Mouse (Mus musculus): ENCODE results near the gene Fxyd3.
A peak's percentile ranks its signal among the peaks of the same experiment; 100 is the strongest.

Gene Fxyd3

DNA sequence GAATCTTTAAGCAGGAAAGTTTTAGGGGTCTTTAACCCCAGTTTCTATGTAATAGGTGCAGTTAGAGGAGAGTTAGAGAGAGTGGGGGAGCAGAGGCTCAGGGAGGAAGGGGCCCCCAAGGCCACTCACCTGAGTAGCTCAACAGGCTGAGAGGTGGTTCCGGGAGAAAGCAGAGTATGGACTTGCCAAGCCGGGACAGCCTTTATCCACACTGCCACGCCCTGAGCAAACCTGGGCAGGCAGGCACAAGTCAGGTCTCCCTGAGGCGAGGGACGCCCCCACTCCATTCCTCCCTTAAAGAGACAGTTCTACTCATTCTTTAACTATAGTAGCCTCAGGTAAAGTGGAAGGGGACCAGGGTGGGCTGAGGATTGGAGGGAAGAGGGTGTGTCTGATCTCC is at the start of gene Fxyd3:
Gene Fxyd3 (minus strand): TSS at position 213 of the 400 bp plus-strand sequence.
- DNase-seq (ENCODE audit: low spot score in 2 of 2) = no peak

DNA sequence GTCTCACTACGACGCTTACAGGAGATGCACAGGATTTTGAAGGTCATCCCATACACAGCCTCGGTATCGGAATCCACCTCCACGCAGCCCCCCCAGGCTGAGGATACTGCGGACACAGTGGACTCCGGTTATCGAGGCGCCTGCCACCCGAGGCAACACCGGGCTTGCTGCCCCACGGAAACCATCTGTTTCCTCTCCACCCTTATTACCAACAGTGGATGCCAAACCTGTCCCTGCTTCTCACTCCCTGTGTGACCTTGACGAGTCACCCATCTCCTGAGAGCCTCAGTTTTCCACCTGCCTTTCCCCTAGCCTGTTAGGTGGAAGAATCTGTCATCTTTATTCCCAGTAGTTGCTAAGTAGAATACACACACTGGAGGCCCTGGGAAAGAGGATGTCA is 48.6 kb upstream of the Fxyd3 start:
- no peak for DNase-seq (ENCODE audit: low spot score in 2 of 2)

DNA sequence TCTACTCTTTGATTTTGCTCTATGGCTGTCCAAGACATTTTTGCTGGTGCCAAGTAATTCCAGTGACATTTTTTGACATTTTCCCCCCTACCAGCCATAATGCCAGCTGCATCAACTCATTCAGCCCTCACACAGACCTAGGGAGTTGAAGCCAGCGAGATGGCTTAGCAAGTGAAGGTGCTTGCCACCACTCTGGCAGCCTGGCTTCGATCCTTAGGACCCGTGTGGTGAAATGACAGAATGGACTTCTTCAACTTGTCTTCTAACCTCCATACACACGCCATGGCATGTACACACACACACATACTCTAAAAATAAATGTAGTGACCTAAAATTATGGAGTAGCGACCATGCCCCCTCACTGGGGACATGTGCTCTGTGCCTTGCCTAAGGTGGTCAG is 47.9 kb upstream of the Fxyd3 start:
- DNase-seq (ENCODE audit: low spot score in 2 of 2) = no peak

DNA sequence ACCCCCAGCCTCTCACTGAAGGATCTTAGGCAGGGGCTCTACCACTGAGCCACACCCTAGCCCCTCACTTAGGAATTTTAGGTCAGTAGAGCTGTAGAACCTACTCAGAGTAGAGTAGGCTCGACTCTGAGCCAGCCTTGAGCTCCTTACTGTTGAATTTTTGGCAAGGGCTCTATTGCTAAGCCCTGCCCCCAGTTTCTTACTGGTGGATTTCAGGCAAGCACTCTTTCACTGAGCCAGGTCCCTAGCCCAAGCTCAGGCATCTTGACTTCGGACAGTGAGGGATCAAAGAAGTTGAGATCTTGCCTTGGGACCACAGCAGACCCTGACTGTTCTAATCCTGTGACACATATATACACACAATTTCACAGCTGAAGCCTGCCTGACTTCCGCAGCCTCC is 47.2 kb upstream of the Fxyd3 start:
- DNase-seq (ENCODE audit: low spot score in 2 of 2) = no peak

DNA sequence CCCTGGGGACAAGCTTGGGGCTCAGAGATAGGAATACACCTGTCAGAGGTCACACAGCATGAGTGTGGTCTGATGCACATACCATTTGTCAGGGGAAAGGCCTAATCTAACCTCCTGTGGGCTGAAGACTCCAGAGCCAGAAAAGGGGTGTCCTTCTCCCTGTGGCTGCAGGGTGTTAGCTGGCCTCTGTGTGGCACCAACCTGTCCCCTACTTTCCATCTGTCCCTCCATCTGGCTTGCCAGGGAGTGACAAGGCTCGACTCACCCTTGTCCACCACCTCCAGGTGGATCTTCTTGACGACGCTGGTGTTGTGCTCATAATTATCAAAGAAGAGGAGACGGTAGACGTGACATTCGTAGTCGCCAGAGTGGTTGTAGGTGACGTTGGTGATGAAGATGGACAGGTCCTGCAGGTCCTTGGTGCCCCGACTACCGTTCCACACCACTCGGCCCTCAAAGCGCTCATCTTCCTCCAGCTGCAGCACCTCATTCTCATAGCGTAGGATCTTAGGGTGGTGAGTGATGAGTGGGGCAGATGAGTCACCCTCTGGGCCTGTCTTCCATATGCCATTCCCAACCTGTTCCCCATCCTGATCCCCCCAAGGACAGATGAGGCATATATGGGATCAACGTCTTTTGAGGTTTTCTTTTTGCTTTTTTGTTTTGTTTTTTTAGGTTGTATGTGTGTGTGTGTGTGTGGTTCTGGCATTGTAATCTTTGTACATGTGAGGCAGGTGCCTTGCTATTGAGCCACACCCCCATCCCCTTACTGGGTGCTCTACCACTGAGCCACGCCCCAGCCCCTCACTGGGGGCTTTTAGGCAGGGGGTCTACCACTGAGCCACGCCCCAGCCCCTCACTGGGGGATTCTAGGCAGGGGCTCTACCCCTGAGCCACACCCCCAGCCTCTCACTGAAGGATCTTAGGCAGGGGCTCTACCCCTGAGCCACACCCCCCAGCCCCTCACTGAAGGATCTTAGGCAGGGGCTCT is 46.4 kb upstream of the Fxyd3 start:
- DNase-seq (ENCODE audit: low spot score in 2 of 2) = no peak

DNA sequence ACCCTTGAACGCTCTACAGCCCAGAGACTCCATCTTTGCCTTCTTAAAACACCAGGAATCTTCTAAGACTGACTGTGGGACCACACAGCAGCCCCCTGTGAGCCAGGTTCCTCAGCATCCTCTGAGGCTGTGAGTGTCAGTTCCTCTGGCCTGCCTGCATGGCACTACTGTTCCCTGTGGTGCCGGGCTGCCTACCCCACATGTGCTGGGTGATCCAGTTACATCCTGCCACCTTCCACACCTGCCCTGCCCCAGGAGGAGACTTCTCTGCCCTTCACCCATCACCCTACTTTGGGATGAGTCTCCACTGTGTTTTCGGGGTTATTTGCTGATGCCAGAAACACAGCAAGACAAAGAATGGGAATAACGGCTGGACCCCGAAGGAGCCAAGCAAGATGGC is 43.1 kb upstream of the Fxyd3 start:
- DNase-seq (ENCODE audit: low spot score in 2 of 2) = no peak

DNA sequence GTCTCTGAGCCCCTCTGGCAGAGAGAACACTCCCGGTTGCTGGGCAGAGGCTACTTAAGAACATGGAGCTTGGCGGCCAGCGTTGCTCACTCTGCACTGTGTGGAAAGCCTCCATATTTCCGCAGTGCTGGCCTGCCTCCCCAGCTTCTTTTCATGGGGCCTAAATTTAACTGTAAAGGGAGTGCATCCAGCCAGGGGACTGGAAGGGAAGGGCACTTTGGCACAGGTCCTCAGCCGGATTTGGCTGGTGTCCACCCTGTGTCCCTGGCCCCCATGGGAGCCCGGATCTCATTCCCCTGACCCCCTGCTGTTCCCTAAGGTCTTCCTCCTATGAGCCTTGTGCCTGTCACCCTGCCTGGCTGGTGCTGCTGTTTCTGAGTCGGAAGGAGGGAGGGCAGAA is 42.0 kb upstream of the Fxyd3 start:
- DNase-seq (ENCODE audit: low spot score in 2 of 2) = peak in 1 of 2 experiments; percentile 59

DNA sequence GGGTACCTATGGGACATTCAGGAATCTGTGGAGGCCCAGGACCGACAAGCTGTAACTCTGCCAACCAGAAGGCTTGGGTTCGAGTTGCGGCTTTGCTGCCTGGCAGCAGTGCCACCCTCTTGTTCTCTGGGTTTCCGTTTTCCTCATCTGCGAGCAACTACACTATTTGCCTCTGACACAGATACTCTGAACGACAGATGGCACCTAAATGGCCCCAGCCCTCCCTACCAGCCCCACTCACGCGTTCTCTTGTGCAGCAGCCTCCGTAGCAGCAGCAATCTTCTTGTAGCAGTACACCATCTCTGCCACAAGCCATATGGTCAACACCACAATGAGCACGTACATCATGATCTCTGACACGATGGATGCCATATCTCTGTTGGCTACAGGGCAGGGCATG is 41.0 kb upstream of the Fxyd3 start:
- no peak for DNase-seq (ENCODE audit: low spot score in 2 of 2)

DNA sequence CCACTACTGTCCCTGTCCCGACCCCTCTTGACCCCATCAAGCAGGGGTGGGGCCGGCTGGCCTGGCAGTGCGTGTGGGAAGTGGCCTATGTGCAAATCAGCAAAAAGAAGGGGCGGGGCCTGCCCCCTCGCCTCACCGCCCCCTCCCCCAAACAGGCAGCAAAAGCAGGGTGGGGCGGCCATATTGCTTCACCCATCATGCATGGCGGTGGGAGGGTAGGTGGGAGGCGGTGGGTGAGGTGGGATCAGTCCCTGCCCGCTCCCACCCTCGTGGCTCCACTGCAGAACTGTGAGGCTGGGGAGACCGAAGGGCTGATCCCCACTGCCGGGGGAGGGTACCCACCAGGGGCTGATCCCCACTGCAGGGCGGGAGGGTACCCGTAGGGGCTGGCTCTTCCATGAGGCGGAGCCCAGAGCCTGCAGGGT is 40.2 kb upstream of the Fxyd3 start:
- no peak for DNase-seq (ENCODE audit: low spot score in 2 of 2)

DNA sequence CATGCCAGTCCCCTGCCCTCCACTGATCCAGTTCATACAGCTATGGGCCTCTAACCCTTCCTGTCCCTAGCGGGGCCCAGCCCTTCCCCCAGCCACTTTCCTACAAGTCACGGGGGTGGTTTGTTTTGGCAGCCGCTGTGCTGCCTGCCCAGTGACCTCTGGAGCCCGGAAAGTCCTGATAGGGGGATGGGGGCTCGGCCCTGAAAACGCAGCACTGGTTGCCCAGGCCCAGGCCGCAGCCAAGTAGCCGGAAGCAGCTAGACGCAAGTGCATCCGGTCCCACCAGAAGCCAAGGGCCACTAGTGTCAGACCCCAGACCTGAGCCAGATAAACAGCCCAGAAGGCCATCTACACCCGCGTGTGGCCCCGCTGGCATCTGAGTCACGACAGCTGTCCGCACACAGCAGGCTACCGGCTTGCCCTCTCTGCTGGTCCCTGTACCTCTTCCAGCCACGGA is 39.1 kb upstream of the Fxyd3 start:
- peak; percentile 57 to 72 for DNase-seq (ENCODE audit: low spot score in 2 of 2)

DNA sequence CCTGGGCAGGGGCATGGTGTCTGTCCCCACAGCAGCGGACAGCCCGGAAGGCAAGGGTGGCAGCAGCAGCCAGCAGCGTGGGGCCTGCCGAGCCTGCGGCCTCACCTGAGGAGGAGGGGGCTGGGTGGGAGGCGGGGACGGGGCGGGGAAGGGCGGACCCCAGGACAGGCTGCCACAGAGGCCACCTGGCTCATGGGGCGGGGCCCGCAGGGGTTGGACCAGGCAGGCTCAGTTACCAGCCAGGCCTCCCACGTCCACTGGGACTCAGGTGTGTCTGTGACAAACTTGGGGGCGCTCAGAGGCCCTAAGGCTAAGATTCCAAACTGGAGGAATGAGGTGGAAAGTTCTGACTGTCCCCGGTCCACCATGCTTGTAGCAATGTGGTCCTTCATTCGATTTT is 38.7 kb upstream of the Fxyd3 start, which contains the start of gene Hpn:
Gene Hpn (minus strand): TSS at position 109 of the 400 bp plus-strand sequence.
- no peak for DNase-seq (ENCODE audit: low spot score in 2 of 2)

DNA sequence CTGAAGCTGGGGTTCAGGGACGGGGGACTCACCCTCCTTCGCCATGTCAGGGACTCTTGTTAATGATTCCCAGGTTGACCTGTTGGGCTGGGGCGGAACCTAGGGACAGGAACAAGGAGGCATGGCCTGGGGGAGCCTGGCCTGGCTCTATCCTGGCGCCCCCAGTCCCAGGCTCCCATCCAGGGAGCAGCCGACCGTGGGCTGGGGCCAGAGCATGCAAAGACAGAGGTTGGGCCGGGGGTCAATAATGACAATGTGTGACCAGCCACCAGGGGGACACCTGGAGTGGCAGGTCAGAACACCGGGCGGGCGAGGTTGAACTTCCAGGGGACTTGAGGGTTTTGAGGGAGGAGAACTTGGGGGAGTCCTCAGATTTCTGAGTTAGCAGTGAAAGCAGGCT is 38.1 kb upstream of the Fxyd3 start:
- DNase-seq (ENCODE audit: low spot score in 2 of 2) = no peak

DNA sequence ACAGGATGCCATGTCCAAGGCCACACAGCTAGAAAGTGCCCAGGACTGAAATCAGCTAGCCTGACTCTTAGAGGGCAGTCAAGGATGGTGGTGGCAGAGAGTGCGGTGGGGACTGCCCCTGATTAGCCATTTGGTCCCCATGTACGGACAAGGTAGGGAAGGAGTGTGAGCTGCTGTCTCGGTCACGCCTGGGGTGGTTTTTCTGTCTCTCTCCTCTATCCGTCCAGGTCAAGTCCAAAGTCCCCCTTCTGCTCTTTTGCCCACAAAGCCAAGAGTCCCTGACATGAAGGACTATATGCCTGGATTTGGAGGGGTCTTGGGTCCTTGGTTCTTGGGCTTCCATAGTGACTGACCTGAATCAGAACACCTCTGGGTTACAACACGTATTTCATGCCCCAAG is 37.3 kb upstream of the Fxyd3 start:
- DNase-seq (ENCODE audit: low spot score in 2 of 2) = no peak

DNA sequence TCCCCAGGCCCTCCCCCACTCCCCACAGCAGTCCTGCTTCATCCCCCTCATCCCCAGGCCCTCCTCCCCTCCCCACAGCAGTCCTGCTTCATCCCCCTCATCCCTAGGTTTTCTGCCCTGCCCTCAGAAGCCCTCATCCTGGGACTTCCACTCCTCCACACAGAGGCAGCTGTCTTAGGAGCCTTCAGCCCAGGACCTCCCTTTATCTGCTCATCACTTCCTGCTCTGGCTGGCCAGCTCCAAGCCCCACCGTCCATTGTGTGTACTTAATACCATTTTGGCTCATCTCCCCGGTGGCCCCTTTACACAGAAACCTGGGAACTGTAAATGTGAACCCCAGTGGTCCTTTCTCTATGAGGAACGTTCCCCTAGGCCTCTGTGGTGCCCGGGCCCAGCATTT is 35.5 kb upstream of the Fxyd3 start:
- no peak for DNase-seq (ENCODE audit: low spot score in 2 of 2)

DNA sequence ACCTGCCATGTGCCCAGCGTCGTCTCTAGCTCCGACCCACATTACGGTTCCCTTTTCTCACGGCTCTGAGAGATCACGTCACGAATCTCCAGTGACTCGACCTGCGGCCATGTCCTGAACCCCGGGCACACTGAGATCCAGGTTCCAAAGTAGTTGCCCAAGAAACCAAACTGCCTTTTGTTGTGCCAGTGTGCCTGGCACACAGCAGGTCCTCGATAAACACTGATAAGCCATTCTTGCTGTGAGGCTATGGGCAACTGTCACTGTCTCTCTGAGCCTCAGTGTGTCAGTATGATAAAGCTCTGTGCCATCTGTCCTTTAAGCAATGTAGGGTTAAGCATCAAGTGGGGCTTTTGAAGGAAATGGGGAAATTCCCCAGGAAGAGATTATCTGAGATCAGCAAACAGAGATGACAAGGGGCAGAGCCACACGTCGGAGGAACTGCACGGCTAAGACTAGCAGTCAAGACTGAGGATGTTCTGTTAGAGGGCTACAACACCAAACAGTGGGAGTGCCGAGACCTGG is 34.4 kb upstream of the Fxyd3 start:
- no peak for DNase-seq (ENCODE audit: low spot score in 2 of 2)

DNA sequence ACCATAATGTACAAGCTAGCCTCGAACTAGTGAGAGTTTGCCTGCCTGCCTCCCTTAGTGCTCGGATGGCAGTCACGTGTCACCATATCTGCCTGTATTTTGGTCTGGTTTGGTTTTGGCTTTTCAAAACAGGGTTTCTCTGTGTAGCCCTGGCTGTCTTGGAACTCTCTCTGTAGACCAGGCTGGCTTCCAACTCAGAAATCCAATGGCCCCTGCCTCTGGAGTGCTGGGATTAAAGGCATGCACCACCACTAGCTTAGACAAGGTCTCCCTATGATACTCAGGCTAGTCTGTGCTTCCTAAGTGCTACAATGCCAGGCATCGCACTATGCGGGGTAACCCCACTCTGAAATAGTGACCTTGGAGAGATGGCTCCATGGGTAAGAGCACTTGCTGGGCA is 33.3 kb upstream of the Fxyd3 start:
- no peak for DNase-seq (ENCODE audit: low spot score in 2 of 2)

DNA sequence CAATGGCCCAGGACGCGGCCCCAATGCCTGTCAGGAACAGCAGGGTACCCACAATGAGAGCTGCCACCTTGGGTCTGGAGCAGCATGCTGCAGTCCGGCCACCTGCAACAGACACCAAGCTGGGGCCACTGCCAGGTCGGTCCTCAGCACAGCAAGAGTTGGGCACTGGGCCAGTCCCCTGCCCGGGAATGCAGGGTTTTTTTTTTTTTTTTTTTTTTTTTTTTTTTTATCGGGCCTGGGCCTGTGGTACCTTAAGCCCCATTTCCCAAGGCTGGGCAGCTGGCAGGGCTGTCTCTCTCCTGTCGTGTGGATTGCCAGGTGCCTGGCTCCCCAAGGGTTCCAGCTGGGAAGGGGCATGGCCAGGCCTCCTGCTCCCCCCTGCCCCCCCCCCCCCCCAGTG is 32.6 kb upstream of the Fxyd3 start:
- DNase-seq (ENCODE audit: low spot score in 2 of 2) = no peak

DNA sequence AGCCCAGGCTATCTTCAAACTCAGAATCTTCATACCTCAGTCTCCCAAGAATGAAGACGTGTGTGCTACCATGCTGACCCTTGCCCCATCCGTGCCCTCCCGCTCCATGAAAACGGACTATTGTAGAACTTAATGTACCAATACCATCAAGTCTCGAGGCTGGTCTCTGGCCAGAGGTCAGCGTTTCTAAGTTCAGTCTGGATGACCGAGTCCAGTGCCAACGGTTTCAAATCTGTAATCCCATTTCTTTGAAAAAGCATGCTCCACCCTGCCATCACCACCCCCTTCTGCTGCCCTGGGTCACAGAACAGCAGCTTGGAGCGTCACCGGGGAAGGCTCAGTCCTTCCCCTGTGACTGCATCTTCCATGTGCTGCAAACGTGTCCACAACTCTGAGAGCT is 31.3 kb upstream of the Fxyd3 start:
- DNase-seq (ENCODE audit: low spot score in 2 of 2) = no peak

DNA sequence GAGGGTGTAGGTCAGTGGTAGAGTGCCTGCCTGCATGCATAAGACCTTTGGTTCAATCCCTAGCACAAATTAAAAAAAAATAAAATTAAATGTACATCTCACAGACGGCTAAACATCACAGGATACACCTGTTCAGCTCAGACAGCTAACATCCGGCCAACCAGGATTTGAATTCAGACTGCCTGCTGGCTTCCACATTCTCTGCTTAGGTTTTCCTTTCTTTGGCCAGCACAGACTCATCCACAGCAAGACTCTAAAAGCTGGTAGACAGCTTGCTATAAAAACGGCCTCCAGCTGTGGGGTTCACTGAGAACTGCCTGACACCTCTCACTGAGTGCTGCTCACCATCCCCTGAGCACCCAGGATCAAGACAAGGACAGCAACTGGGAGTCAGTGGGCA is 29.7 kb upstream of the Fxyd3 start:
- DNase-seq (ENCODE audit: low spot score in 2 of 2) = no peak

DNA sequence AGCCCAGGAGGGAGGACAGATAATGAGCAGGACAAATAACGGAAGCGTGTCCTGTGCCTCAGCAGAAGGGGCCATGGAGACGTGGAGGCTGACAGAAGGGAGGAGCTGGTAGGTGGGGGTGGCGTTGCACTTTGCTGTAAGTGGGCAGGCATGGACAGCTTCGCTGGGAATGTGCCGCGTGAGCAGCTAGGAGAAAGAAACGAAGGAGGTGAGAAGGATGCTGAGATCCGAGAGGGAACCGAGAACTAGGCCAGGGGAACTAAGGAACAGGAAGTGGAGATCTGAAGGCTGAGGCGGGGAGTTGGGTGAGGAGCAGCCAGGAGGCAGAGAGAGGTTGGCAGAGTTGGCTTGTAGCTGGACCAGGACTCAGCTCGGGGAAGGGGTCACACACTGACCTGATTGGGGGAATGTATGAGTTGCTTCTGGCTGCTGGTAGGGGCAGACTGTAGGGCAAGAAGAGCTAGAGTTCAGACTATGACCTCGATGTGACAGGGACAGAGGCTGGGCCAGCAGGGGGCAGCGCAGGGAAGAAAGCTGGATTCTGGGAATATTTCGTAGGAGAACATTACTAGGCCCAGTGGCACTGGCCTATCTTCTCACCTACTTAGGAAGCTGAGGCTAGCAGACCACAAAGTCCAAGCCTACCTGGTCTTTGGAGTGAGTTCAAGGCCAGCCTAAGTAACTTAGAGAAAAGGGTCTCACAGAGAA is 28.7 kb upstream of the Fxyd3 start:
- DNase-seq (ENCODE audit: low spot score in 2 of 2) = no peak

DNA sequence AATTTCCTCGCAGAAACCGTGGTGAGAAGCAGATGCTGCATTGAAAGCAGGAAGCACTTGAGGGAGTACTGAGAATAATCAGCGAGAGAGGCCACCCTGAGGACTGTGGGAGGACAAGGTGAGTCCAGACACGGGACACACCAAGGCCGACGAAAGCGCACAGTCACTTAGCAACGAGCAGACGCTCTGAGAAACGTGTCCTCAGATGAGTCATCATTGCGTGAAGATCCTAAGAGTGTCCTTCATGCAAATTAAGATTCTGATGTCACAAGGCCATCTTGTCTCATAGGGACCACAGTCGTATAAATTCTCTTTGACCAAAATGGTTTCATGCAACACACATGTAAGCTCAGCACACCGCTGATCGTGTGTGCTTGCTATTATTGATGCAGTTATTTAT is 24.3 kb upstream of the Fxyd3 start:
- no peak for DNase-seq (ENCODE audit: low spot score in 2 of 2)

DNA sequence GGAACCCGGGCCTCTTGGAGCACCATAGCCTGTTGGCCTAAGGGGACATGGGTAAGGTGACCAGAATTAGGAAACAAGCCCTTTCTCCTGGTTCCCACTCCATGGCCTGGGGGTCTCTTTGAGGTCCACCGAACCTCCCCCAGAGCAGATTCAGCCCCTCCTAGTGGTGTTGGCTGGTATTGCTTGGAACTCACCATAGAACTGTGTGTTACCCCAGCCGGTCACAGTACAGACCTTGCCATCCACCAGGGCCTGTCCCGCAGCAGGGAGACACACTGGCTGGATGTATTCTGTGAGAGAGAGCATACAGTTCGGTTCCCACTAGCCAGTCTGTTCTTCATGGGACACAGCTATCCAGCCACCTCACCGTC is 23.1 kb upstream of the Fxyd3 start:
- DNase-seq (ENCODE audit: low spot score in 2 of 2) = no peak
